In the genomic region with DNA sequence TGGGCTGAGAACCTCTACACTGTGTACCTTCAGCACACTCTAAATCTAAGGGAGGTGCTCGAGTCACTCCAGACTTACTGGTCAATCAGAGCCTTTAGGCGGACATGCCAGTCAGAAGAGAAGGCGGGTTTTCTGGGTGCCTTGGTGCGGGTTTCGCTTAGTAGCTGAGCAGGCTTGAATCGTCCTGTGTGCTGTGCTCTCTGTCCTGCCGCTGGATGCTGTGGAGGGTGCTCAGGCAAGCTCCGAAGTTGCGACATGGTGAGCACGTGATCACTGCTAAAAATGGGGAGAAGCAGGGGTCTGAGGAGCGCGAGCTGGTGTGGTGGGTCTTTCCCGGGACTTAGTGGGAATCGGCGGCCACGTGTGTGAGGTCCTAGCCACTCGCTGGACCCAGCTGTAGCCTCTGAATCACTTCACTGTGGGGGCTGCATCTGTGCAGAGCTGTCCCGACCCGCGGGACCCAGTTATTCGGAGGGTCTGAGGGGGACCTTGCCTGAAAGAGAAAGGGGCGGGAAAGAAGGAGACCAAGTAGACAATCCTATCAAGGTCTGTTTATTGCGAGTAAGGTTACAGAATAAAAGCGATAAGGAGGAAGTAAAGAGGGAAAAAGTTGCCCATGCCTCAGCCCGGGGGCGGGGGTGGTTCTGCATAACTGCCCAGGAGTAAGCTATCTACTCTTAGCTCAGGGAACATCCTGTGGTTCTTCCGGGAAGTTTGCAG, we compare ENCODE assay signal across 8 mouse cellular contexts. TPM values are rescaled to one million over a fixed set of nuclear protein-coding genes. Genes with fewer than 3 reads are reported as not detected.
DNase-seq lines count a peak whose midpoint lies in the region; ATAC-seq lines count a peak whose summit lies in the region.

No protein-coding gene starts in this region.

- H3K36me3 ChIP-seq in forebrain, embryonic 15.5 days = no peaks in the 10 kb centered on the region
- H3K36me3 ChIP-seq in splenic B cell, adult 2 months (ENCODE audit: control insufficient read depth, insufficient read depth, low read length, poor library complexity, severe bottlenecking) = no peaks in the 10 kb centered on the region

- H3K4me3 ChIP-seq in forebrain, embryonic 15.5 days = peak overlapping the region; percentile 40

- H3K27ac ChIP-seq in forebrain, embryonic 15.5 days (replicated peaks) = no peak overlapping the region

- H3K27me3 ChIP-seq in forebrain, embryonic 15.5 days = no peaks in the 10 kb centered on the region
- H3K27me3 ChIP-seq in splenic B cell, adult 2 months (ENCODE audit: control insufficient read depth, insufficient read depth, low read length, poor library complexity, severe bottlenecking) = no peaks in the 10 kb centered on the region

- H3K9ac ChIP-seq in forebrain, embryonic 15.5 days (replicated peaks) = peak overlapping the region; percentile 41

- H3K4me2 ChIP-seq in forebrain, embryonic 15.5 days (replicated peaks) = peak overlapping the region; percentile 76

- 7% methylated on average over 27 of the region's 27 CpGs for WGBS in forebrain, embryonic 15.5 days

- peaks cover 8% of the 10 kb centered on the region for H3K4me1 ChIP-seq in forebrain, embryonic 15.5 days

- no peak for DNase-seq in frontal cortex, postnatal 36 days (ENCODE audit: low spot score in 2 of 2)
- DNase-seq in adrenal gland, adult 8-10 months = peak; percentile 11
- peak; percentile 24 to 38 for DNase-seq in kidney, postnatal 4 days
- peak; percentile 70 for DNase-seq in splenic B cell, adult 2 months (ENCODE audit: low read depth, low spot score)
- no peak for DNase-seq in layer of hippocampus, adult 8-10 months (ENCODE audit: low spot score in 2 of 2)

- peak; percentile 96 for ATAC-seq in frontal cortex, adult (ENCODE audit: low TSS enrichment)
- peak; percentile 70 for ATAC-seq in forebrain, embryonic 15.5 days (replicated peaks)
- ATAC-seq in megakaryocyte-erythroid progenitor cell, adult 5-6 weeks (replicated peaks; ENCODE audit: low FRiP score, low TSS enrichment, poor library complexity, severe bottlenecking) = peak; percentile 88

- no peaks in the 10 kb centered on the region for H3K9me3 ChIP-seq in forebrain, embryonic 15.5 days

RNA-seq across cellular contexts. Expression of gene Zfp950, which starts 11.2 kb away (rescaled TPM):
- total RNA-seq in adrenal gland, adult 8-10 months (2022) = 100 to 1,000 TPM in 1 of 4 experiments, 10 to 100 TPM in 3; 52.7 to 114 (median 73.4) TPM
- 45.0 and 49.1 TPM in 2 replicates for polyA plus RNA-seq in forebrain, embryonic 15.5 days (2015; fragmentation: Nextera tagmentation; extraction: Ambion mirVana)
- total RNA-seq in megakaryocyte-erythroid progenitor cell, adult 5-6 weeks (2014; fragmentation: Nextera tagmentation) = 34.4 and 40.7 TPM in 2 replicates
- 27.7 and 48.3 TPM in 2 replicates for total RNA-seq in megakaryocyte-erythroid progenitor cell, adult 5-6 weeks (2017)
- 10 to 100 TPM; 40.1 to 64.3 (median 47.5) TPM for total RNA-seq in layer of hippocampus, adult 8-10 months (2022)

RNA-seq across cellular contexts. Expression of gene Gm7102, which starts 24.2 kb away (rescaled TPM):
- under 1 TPM in 1 of 4 experiments, not detected in 3; 0.43 TPM for total RNA-seq in adrenal gland, adult 8-10 months (2022)
- 0.11 and 0.20 TPM in 2 replicates for polyA plus RNA-seq in forebrain, embryonic 15.5 days (2015; fragmentation: Nextera tagmentation; extraction: Ambion mirVana)
- 1.1 TPM in 1 of 2 replicates, not detected in the other for total RNA-seq in megakaryocyte-erythroid progenitor cell, adult 5-6 weeks (2014; fragmentation: Nextera tagmentation)
- not detected in 2 replicates for total RNA-seq in megakaryocyte-erythroid progenitor cell, adult 5-6 weeks (2017)
- not detected for total RNA-seq in layer of hippocampus, adult 8-10 months (2022)

RNA-seq across cellular contexts. Expression of gene Gm6020, which starts 31.8 kb away (rescaled TPM):
- not detected for total RNA-seq in adrenal gland, adult 8-10 months (2022)
- polyA plus RNA-seq in forebrain, embryonic 15.5 days (2015; fragmentation: Nextera tagmentation; extraction: Ambion mirVana) = not detected in 2 replicates
- total RNA-seq in megakaryocyte-erythroid progenitor cell, adult 5-6 weeks (2014; fragmentation: Nextera tagmentation) = not detected in 2 replicates
- total RNA-seq in megakaryocyte-erythroid progenitor cell, adult 5-6 weeks (2017) = not detected in 2 replicates
- total RNA-seq in layer of hippocampus, adult 8-10 months (2022) = not detected

Comparison
In these comparisons a context has a peak if more than half of its experiments do, and no peak if none do; other contexts are left out.
1. DNase-seq: peak in adrenal gland, adult 8-10 months (single experiment), kidney, postnatal 4 days (2 of 2) and splenic B cell, adult 2 months (single experiment); none in frontal cortex, postnatal 36 days (0 of 2) and layer of hippocampus, adult 8-10 months (0 of 2).
2. Peak in every context shown above with its lines, with median percentiles within 50 percentile points of each other: ATAC-seq.